Mouse (Mus musculus) C2C12 (cell line): ENCODE measurements around the gene Akp3.

ENCODE experiments used
- CTCF ChIP-seq: IDR thresholded peaks from one replicate; pipeline ENCODE4 v1.5.1; 2011; ENCODE audit not compliant: control insufficient read depth, insufficient read depth, insufficient read length
- MAX ChIP-seq: IDR thresholded peaks from one replicate; pipeline ENCODE4 v1.6.1; 2011; ENCODE audit warnings: mild to moderate bottlenecking, control low read depth
- USF1 ChIP-seq: IDR thresholded peaks from one replicate; pipeline ENCODE4 v1.6.1; 2011; ENCODE audit warnings: low read depth, mild to moderate bottlenecking, control low read depth, moderate library complexity

- no peak for TF ChIP-seq CTCF
- no peak for TF ChIP-seq USF1
- no peak for TF ChIP-seq MAX
Measured at GRCm38 (mm10) chr1:87114784-87115183, 10.0 kb upstream of the Akp3 start.
